Mouse (Mus musculus): ENCODE results near the gene Ltc4s. TPM values are rescaled to one million over a fixed set of nuclear protein-coding genes. Genes with fewer than 3 reads are reported as not detected.

The Ltc4s gene
- total RNA-seq (2014; fragmentation: Nextera tagmentation): 3.1 and 3.4 TPM in 2 replicates
- total RNA-seq (2017): 12.7 TPM in 1 of 2 replicates, not detected in the other

DNA sequence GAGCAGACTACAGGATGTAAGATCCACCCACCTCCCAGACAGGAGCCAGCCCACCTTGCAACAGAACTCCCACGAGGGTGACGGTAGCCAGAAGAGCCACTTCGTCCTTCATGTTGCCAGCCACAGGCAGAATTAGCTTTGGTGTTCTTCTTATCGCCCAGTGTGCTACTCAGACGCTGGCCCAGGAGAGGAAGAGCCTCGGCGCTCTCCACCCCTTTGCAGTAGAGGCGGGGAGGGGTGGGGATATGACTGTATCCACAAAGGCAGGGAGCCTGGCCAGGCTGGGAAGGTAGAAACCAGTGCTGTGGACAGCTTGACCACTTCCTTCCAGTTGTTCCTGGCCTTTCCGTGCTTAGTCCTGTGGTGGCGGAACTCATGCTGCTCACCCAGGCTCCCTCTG, at the start of gene Ltc4s:
Gene Ltc4s (minus strand): TSS at position 293 of the 400 bp plus-strand sequence.
- ATAC-seq (replicated peaks; ENCODE audit: low FRiP score, low TSS enrichment, poor library complexity, severe bottlenecking): peak; percentile 64

DNA sequence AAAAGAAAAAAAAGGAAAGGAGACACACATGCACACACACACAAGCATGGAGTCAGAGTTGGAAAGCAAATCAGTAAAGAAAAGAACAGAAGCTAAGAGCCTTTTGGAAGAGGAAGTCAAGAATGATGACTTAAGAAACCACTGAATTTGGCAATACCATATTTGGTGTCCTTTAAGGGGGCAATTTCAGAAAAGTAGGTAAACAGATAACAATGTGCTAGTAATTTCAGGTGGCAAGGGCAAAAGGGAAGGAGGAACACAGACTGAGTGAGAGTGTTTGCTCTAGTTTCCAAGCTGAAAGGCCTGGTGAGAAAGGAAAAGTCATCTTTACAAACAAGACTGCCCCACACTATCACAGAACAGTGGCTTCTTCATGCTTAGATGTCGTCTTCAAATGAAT, 48.0 kb upstream of the Ltc4s start:
- no peak for ATAC-seq (replicated peaks; ENCODE audit: low FRiP score, low TSS enrichment, poor library complexity, severe bottlenecking)

DNA sequence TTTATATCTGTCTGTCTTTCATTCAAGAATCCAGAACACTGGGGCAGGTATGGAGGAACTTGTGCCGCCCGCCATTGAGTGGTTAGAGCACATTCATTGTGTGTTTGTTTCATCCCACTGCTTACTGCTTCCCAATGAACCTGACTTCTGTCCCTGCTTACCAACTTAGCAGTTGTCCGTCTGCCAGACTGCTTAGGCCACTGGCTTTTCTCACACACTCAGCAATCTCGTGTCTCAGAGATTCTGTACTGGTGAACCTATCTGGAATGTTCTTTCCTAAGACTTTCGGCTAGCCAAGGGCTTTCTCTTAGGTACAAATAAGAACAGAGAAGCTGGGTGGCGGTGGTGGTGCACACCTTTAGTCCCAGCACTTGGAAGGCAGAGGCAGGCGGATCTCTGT, 47.3 kb upstream of the Ltc4s start:
- no peak for ATAC-seq (replicated peaks; ENCODE audit: low FRiP score, low TSS enrichment, poor library complexity, severe bottlenecking)

DNA sequence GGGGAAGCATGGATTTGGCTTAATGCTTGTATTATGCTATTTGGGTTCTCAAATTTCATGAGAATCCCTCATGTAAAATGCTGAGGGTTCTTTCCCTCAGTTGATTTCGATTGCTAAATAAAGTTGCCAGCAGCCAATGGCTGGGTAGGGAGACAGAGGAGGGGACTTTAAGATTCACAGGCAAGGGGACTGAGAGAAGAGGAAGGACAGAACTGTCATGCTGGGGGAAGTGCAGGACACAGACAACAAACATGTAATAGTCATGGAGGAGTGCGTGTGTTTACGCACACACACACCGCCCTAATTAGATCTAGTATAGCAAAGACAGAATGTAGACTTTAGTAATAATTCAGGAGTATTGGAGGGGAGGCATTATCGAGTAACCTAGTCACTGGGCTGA, 46.8 kb upstream of the Ltc4s start:
- no peak for ATAC-seq (replicated peaks; ENCODE audit: low FRiP score, low TSS enrichment, poor library complexity, severe bottlenecking)

DNA sequence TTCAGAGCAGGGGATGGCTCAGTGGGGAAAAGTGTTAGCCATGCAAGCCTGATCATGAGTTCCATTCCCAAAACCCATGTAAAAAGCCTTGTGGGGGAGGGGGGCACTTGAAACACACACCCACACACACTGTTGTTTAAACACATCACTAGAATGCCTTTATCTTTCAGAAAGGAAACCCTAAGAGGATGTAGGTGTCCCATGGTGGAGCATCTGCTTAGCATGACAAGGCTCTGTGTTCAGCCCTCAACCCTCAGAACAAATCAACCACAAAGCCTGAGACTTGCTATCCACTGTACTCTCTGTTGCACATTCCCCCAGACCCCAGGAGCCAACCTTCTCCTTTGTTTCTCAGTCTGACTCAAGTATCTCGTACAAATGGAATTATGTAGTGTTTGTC, 41.6 kb upstream of the Ltc4s start:
- no peak for ATAC-seq (replicated peaks; ENCODE audit: low FRiP score, low TSS enrichment, poor library complexity, severe bottlenecking)

DNA sequence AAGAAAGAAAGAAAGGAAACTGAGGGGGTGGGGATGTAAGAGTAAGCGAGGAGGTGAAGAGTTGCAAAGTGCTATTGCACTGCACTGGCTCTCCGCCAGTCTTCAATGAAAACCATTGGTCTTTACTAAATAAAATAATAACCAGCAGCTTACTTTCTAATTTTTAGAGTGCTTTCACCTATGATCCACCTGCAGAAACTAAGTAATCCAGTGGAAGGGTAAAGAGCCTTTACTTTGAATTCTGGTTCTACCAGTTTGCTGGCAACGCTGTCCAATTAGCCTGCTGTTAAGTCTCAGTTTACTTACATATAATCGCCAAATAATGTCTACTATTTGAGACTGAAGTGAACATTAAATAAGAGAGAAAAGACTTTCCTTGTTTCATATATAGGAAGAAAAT, 40.6 kb upstream of the Ltc4s start:
- ATAC-seq (replicated peaks; ENCODE audit: low FRiP score, low TSS enrichment, poor library complexity, severe bottlenecking): no peak

DNA sequence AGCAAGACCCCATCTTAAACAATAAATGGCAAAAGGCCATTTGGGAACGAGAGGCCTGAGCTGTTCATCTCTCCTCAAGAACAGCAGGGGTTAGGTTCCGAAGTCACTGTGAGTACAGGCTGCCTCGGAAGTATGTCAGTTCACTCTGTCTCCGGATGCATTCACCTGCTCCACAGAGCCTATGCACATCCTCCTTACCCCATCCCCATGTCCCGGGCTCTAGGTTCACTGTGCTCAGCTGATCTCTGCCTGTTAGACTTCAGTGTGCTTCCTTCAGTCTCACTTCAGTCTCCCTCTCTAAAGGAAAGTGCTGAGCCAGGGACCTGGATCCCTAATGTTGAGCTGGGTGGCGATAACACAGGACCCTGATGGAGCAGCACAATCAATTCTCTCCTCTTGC, 39.3 kb upstream of the Ltc4s start:
- no peak for ATAC-seq (replicated peaks; ENCODE audit: low FRiP score, low TSS enrichment, poor library complexity, severe bottlenecking)

DNA sequence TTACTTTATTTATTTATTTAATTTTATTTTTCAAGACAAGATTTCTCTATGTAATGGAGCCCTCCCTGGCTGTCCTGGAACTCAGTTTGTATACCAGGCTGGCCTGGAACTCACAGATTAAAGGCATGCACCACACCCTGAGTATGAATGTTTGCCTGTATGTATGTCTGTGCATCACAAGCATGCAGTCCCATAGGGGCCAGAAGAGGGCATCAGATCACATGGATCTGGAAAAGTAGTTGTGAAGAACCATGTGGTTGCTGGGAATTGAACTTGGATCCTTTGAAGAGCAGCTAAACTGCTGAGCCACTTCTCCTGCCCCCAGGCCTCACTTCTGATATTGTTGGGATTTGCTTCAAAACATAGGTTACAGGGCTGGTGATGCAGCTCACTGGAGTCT, 38.6 kb upstream of the Ltc4s start:
- no peak for ATAC-seq (replicated peaks; ENCODE audit: low FRiP score, low TSS enrichment, poor library complexity, severe bottlenecking)

DNA sequence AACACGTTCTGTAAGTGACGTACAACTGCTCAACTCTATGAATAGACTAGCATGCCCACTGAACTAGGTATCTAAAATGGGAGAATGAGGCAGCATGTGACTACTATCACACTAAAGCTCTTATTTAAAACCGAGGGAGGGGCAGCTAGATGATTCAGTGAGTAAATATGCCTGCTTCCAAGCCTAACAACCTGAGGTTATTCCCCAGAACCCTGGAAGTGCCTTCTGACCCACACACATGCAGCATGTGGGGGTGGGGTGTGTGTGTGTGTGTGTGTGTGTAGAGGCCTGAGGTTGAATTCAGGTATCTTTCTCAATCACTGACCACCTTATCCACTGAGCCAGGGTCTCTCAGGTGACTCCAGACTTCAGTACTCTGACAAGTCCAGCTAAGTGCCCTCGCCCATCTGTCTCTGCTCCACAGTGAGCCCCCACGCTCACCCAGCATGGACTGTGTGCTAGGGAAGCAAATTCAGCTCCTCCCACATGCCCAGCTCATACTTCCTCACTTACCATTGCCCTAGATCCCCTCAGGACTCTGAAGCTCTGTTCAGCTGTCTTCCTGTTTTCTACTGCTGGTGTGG, 37.2 kb upstream of the Ltc4s start:
- no peak for ATAC-seq (replicated peaks; ENCODE audit: low FRiP score, low TSS enrichment, poor library complexity, severe bottlenecking)

DNA sequence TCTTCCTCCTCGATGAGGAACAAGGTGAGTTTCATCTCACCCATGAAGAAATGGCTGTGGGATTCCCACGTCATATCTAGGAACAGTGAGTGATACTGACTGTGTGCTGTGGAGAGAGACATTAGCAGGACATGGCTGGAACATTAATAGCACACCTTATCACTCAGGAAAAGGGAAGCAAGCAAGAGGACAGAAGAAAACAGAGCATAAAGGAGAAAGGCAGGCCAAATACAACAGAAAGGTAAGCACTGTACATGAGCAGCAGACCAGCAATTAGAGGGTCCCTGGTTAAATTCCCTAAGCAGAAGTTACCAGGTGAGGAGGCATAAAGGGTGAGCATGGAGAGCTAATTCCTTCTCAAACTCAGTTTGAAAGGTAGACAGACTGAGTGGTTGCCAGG, 36.7 kb upstream of the Ltc4s start:
- ATAC-seq (replicated peaks; ENCODE audit: low FRiP score, low TSS enrichment, poor library complexity, severe bottlenecking): no peak

DNA sequence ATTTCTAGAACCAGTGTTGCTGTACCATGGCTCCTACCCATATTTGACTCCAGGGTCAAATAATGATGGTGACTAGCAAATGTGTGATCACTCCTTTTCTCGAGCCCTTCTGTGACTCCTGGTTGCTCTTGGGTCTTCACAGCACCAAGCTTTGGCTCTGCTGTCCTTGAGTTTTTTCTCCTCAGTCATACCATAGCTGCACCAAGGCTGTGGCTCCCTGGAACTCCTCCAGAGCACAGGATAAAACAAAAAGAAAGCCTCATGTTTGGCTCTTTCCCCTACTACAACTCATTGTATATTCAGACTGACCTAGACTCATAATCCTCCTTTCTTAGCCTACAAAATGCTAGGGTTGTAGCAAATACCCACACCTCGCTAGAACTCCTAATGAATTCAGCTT, 34.4 kb upstream of the Ltc4s start:
- no peak for ATAC-seq (replicated peaks; ENCODE audit: low FRiP score, low TSS enrichment, poor library complexity, severe bottlenecking)

DNA sequence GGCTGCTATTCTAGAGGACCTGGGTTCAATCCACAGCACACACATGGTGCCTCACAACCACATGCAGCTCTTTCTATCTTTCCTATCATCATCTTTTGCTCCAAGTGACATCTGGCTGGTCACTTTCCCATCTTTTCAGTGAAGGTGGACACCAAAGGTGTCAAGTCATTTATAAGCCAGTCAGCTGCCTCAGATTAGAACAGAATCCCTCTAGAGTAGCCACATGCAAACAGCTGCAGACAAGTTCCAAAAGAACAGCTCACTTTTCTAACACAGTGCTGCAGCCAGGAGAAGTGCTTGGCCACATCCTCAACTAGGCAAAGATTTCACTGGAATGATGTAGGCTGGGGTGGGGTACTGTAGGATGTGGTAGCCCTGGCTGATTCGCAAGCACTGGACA, 31.5 kb upstream of the Ltc4s start:
- ATAC-seq (replicated peaks; ENCODE audit: low FRiP score, low TSS enrichment, poor library complexity, severe bottlenecking): no peak

DNA sequence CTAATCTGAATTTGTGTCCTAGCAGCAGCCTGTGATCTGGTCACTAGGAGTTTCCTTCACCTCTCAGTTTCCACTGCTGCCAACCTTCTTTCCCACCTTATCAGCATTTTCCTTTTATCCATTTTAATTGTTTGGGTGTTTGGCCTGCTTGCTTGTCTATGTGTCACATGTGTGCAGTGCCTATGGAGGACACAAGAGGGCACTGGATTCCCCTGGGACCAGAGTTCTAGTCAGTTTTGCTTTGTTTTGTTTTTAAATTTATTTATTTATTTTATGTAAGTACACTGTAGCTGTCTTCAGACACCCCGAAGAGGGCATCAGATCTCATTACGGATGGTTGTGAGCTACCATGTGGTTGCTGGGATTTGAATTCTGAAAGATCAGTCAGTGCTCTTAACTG, 30.7 kb upstream of the Ltc4s start:
- ATAC-seq (replicated peaks; ENCODE audit: low FRiP score, low TSS enrichment, poor library complexity, severe bottlenecking): 0 out of 2 replicates have a peak, but pooled peaks have one; percentile 56

DNA sequence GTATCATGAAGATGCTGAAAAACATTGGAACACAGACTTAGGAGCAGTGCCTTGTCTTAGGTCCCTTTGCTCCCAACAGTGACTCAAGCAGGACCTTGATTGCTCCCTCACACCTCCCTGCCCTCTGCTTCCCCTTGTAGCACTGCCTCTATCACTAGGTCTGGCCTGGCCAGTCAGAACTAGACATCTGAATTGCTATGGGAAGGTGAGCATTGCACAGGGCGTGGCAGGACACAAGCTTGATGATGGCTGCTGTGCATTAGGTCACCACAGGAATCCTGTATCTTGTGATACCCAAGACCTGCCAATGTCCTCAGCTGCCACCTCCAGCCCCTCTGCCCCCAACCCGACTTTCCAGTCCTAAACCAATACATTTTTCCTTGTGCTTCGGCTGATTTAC, 28.6 kb upstream of the Ltc4s start:
- ATAC-seq (replicated peaks; ENCODE audit: low FRiP score, low TSS enrichment, poor library complexity, severe bottlenecking): no peak

DNA sequence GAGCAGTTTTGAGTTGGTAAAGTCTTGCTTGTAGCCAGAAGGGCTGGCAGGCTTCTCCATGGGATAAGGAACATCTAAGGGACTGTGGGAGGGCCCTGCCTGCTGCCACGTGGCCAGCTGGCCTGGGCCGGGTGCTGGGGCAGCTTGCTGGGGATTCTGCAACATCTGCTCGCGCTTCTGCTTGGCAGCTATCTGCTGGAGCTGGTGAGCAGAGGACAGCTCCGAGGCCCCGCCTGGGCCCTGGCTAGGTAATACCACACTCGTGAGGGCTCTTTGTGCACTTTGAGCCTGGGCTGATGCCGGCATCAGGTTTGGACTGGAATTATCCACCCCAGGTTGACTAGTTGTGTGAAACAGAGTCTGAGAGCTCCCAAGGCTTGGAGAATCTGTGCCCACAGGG, 27.5 kb upstream of the Ltc4s start:
- ATAC-seq (replicated peaks; ENCODE audit: low FRiP score, low TSS enrichment, poor library complexity, severe bottlenecking): no peak

DNA sequence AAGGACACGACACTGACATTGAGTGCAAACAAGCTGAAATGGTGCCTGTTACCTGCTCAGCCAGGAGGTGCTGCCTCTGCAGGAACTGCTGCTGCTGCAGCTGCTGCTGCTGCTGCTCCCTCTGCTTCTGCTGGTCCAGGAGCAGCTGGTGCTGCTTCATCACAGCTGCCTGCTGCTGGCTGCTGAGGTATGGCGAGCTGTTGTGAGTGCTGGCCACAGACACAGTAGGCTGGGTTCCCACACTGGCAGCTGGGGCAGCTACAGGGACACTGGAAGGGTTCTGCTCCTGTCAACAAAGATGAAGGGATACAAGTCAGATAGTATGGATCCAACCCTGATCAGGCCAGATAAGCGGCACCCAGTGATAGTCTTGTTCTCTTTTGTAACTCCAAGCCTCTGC, 24.8 kb upstream of the Ltc4s start:
- no peak for ATAC-seq (replicated peaks; ENCODE audit: low FRiP score, low TSS enrichment, poor library complexity, severe bottlenecking)

DNA sequence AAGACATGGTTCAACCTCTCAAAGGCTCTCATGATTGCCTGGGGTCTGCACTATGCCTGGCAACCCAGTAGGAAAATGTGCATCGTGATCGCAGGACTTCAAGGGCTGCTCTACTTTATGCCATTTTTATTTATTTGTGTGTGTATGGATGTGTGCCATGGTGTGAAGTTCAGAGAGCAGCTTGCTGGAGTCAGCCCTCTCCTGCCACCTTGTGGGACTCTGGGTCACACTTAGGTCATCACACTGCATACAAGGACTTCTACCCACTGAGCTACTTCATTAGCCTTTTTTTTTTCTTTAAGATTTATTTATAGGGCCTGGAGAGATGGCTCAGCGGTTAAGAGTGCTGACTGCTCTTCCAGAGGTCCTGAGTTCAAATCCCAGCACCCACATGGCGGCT, 23.6 kb upstream of the Ltc4s start:
- peak; percentile 65; the same call in 1 of the 2 replicates for ATAC-seq (replicated peaks; ENCODE audit: low FRiP score, low TSS enrichment, poor library complexity, severe bottlenecking)

DNA sequence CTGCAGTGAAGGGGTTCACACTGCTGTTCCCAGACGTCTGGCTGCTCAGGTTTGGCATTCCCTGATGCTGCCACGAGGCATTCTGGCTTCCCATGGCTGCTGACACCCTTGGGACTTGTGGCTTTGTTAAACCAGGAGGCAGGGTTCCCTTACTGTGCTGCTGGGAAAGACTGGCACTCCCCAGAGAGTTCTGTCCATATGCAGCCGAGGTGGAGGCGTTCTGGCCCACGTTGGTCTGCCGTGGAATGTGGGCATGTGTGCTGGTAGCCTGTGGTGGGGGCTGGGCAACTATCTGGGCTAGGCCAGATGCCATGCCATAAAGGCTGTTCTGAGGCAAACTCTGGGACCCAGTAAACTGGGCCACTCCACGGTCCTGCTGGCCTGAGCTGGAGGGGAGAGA, 19.9 kb upstream of the Ltc4s start:
- no peak for ATAC-seq (replicated peaks; ENCODE audit: low FRiP score, low TSS enrichment, poor library complexity, severe bottlenecking)

DNA sequence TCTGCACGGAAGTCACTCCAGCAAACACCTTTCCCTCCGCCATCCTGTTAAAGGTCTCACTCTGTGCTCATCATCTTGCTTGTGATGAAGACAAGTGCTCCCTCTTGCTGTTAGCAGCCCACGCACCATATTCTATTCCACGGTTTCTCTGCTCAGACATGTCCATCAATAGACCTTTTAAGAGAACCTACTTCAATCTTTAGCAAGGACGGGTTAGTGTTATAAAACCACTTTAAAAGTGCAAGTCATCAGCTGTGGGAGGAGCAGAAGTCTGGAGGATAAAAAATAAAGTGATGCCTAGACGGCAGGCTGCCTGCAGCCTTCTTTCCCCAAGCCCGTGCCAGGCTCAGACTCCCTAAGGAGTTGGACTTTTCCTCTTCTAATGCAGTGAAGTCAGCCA, 18.2 kb upstream of the Ltc4s start:
- ATAC-seq (replicated peaks; ENCODE audit: low FRiP score, low TSS enrichment, poor library complexity, severe bottlenecking): no peak

DNA sequence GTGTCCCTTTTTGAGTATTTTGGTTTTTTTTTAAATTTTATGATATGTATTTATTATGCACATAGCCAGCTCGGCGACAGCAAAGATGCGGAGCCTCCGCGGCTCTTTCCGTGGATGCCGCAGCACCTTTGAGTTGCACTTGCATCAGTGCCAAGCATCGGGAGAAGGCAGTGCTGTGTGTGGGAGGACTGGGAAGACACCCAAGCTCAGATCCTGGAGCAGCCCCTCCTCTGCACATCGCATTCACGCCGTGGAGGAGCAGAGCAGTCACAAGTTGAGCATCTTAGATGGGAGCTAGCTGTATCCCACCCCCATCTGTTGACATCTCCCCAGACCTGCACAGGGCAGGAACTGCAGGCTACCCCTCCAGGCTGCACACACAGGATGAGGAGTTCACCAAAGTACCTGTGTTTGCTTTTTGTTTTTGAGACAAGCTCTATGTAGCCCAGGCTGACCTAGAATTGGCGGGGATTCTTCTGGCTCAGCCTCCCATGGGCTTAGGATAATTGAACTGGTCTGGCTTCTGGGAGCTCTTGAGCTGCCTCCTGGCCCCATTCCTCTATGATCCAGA, 15.7 kb upstream of the Ltc4s start:
- ATAC-seq (replicated peaks; ENCODE audit: low FRiP score, low TSS enrichment, poor library complexity, severe bottlenecking): no peak

DNA sequence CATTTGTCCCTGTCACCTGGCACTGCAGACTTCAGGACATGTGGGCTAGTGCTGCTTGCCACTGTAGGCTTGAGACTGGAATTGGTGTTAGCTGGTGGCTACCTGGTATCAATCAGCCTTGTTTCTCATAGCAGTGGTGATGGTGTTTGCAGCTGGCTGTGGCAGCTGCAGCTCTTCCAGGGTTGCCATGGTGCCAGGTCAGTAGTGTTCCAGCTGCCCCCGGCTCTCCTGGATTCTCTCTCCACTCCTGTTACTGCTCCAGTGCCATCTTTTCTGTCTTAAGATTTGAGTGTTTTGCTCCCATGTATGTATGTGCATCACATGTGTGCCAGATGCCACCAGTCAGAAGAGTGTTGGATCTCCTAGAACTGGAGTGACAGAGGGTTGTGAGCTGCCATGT, 15.0 kb upstream of the Ltc4s start:
- 0 out of 2 replicates have a peak, but pooled peaks have one; percentile 18 for ATAC-seq (replicated peaks; ENCODE audit: low FRiP score, low TSS enrichment, poor library complexity, severe bottlenecking)
